Mouse (Mus musculus) spleen, adult 12 weeks (tissue): ENCODE results near the gene Tshz3.

Experiments
- DNase-seq: peaks from one replicate; pipeline ENCODE4 v3.0.0; 2022; ENCODE audit warnings: low spot score

Gene Tshz3

GRCm38 (mm10) chr7:36697118-36697855 is 631 bp upstream of the Tshz3 start:
- no peak for DNase-seq

- no peak for DNase-seq
Measured at GRCm38 (mm10) chr7:36698589-36698946, 650 bp downstream of the Tshz3 start.

GRCm38 (mm10) chr7:36699001-36699987 is 1.4 kb downstream of the Tshz3 start:
- DNase-seq = no peak

- DNase-seq = no peak
Measured at GRCm38 (mm10) chr7:36706636-36707035, 8.7 kb downstream of the Tshz3 start.

DNA sequence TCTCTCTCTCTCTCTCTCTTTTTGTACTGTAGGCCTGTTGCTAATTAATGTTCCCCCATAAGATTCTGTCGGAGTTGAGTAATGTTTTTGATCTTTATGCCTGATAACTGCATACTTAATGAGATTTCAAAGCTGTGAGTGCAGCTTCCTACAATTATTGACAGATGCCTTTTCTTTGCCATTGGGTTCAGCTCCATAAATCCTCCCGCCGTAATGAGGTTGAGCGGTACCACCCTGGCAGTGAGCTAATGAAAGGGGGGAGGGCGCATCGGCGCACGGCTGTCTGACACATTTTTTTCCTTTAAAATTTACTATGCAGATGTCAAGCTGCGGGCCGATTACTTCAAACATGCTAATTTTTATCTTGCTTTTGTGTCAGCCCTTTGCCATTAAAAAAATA is 9.3 kb downstream of the Tshz3 start:
- DNase-seq = no peak

- no peak for DNase-seq
Measured at GRCm38 (mm10) chr7:36707681-36708350, 9.9 kb downstream of the Tshz3 start.

- no peak for DNase-seq
Measured at GRCm38 (mm10) chr7:36708823-36709222, 10.9 kb downstream of the Tshz3 start.

DNA sequence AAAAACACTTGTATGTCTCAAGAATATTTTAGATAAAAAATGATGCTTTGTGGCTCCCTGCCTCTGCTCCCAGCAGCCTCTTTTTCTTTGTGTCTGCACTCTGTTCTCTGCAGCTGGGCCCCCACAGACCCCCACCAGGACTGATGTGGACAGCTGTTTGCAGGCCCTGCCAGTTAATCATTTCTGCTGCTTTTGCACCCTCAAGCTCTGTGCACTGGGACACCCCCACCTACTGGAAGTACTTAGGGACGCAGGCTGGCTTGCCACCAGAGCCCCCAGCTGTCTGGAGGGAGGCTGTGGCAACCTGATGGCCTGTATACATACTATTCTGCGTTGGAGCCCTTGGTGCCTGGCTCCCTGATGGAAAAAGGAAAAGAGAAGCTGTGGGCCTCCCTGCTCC is 11.3 kb downstream of the Tshz3 start:
- DNase-seq = no peak

DNA sequence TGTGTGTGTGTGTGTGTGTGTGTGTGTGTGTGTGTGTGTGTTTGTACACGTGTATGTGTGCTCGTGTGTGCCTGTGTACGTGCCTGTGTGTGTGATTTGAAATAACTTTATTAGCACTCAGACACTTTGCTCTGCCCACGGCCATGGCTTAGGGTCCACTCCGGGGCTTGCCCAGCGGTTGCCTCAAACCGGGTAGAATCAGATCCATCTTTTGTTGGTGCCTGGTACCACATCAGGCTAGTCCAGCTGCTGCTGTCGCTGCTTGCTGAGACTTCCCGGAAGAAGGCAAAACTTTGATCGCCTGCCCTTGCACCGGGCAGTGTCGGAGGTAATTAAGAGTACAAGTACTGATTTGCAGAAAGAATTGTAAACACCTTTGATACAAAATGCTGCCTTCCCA is 12.1 kb downstream of the Tshz3 start:
- DNase-seq = no peak

DNA sequence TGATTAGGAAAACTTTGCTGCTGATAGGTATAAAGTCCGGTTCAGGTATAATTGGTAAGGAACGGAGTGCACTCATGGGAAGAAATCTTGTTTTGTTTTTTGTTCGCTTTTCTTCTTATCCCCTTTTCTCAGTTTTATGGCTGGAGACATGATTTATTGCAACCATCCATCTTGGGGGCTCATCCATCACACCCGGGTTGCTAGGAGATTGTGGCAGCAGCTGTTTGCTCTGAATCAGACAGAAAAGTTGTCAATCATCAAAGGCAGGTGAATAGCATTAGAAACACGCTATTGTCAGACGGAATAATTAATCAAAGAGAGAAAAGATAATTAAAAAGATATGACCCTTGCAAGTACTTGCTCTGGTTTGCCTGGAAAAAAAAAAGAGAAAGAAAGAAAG is 12.5 kb downstream of the Tshz3 start:
- no peak for DNase-seq

- DNase-seq = no peak
Measured at GRCm38 (mm10) chr7:36711766-36712165, 13.8 kb downstream of the Tshz3 start.

GRCm38 (mm10) chr7:36714323-36714722 is 16.4 kb downstream of the Tshz3 start:
- DNase-seq = no peak

DNA sequence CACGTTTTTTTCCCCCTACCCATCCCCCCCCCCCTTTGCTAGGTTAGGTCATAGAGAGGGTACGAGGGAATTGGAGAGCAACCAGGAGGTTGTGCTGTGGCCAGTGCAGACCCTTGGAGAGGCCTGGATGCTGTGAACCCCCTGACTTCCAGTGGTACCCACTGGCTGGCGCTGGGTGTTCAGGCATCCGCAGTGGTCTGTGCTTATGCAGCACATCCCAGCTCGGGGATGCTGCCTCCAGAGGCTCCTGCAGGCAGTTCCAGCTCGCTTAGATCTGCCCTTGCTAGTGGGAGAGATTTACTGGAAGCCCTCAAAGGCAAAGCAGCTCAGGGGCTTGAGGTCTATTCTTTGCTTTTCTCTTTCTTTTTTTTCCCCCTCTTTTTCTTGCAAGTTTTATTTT is 19.3 kb downstream of the Tshz3 start:
- no peak for DNase-seq

- no peak for DNase-seq
Measured at GRCm38 (mm10) chr7:36720830-36721229, 22.9 kb downstream of the Tshz3 start.

DNA sequence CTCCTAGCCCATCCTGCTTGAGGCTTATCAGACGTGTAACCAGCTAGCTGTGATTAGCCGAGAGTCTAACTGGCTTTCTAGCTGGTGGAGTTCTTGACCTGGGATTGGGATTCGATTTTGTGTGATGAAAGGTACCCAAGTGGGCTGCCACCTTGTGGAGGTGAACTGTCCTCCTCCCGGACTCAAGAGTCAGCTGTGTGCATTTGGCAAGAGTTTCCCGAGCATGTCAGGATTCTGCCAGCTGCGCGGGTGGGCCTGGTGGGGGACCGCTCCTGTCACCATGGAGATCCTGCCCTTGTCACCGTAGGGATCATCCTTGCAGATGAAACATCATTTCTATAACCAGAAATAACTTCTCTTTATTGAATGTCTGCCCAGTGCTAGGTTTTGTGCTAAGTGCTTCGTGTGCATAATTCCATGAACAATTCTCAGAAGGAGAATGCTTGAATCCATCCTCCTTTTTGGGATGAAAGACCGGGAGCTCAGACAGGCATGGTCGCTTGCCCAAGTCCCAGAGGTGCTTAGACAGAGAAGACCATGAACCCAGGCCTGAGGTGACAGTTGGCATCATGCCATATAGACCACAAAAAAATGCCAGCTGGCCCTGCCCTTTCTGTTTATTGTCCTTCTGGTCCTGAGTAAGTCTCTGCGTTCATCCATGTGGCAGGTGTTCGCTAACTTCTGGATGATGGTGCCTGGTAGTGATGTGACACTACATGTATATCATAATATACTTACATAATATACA is 38.6 kb downstream of the Tshz3 start:
- no peak for DNase-seq

GRCm38 (mm10) chr7:36751480-36751879 is 53.6 kb downstream of the Tshz3 start:
- no peak for DNase-seq

- DNase-seq = no peak
Measured at GRCm38 (mm10) chr7:36767501-36768092, 69.7 kb downstream of the Tshz3 start.

DNA sequence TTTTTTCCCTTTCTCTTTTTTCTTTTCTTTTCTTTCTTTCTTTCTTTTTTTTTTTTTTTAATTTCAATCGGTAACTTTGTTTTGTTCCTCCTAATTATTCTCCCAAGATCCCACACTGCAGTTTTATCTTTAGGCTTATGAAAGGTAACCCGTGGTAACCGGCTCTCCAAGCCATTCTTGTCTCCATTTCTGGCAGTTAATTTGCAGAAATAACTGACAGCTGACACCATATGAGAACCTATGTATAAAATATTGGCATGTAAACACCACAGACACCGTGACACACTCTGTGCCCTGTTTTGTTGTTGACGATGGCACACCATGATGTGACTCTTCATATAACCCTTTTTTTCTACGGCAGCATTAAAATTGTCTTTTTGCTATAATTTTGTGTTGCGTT is 75.2 kb downstream of the Tshz3 start:
- no peak for DNase-seq

DNA sequence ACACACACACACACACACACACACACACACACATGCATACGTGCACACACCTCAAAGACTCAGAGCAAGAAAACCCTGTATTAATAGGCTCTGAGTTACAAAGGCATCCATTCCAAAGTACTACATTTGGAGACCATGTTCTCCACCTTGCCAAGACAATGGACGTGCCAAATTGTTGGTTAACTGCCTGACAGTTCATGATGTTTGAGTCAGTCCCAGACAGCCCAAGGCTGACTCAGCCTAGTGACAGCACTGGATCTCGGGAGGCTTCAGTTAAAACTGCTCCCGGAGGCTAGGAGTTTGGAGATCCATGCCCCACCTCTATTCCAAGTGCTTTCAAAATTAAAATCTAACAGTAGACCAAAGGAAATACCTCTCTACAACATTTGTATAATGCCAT is 79.0 kb downstream of the Tshz3 start:
- no peak for DNase-seq

- DNase-seq = no peak
Measured at GRCm38 (mm10) chr7:36778456-36778855, 80.5 kb downstream of the Tshz3 start.

GRCm38 (mm10) chr7:36784243-36784773 is 86.4 kb downstream of the Tshz3 start:
- DNase-seq = no peak
